Mouse (Mus musculus) kidney, adult 9 months (tissue): ENCODE data around the gene Vmn1r155.
"Not testable (repeated sequence)": the region's sequence is repeated elsewhere in the genome, so short reads cannot be mapped to it uniquely, and the experiment has no call there.

Experiments
- DNase-seq: peaks from one replicate; pipeline ENCODE4 v3.0.0; 2022

Gene Vmn1r155

GRCm38 (mm10) chr7:22657718-22658117 is at the start of gene Vmn1r155:
Gene Vmn1r155, plus strand, starts transcription at chr7:22658018.
- not testable (repeated sequence) for DNase-seq

- not testable (repeated sequence) for DNase-seq
Measured at GRCm38 (mm10) chr7:22692217-22692616, 34.4 kb downstream of the Vmn1r155 start, which contains the start of gene Gm8693. Gene Gm8693, minus strand, starts transcription at chr7:22692317.
